Mouse (Mus musculus) liver, embryonic 16.5 days (tissue): ENCODE measurements around the gene Cspg4. TPM values are rescaled to one million over a fixed set of nuclear protein-coding genes. Genes with fewer than 3 reads are reported as not detected.
"Not testable (repeated sequence)": the region's sequence is repeated elsewhere in the genome, so short reads cannot be mapped to it uniquely, and the experiment has no call there.

Experiments
- ATAC-seq: fragments of 200-750 bp; cut with Nextera tagmentation; 2 replicates; pipeline ENCODE4 v1.8.0; 2017; ENCODE audit warnings: low read depth, mild to moderate bottlenecking, moderate number of reproducible peaks, moderate library complexity
- H3K27ac ChIP-seq: fragments of 300-500 bp; sonication (generic); 2 replicates; pipeline ENCODE4 v1.5.1; 2014; ENCODE audit warnings: mild to moderate bottlenecking, low read length
- H3K27me3 ChIP-seq: fragments of 300-500 bp; sonication (generic); 2 replicates; pipeline ENCODE4 v1.6.1; 2014; ENCODE audit warnings: low read depth, low read length, mixed read lengths; ENCODE audit not compliant: control insufficient read depth, insufficient read depth
- H3K36me3 ChIP-seq: fragments of 300-500 bp; sonication (generic); 2 replicates; pipeline ENCODE4 v1.6.1; 2014; ENCODE audit warnings: mild to moderate bottlenecking; ENCODE audit not compliant: control insufficient read depth, insufficient read depth
- H3K4me1 ChIP-seq: fragments of 300-500 bp; sonication (generic); 2 replicates; pipeline ENCODE4 v1.6.1; 2014; ENCODE audit warnings: low read depth, low read length, mixed read lengths; ENCODE audit not compliant: control insufficient read depth
- H3K4me2 ChIP-seq: fragments of 300-500 bp; sonication (generic); 2 replicates; pipeline ENCODE4 v1.6.1; 2014; ENCODE audit warnings: low read depth, low read length, mixed read lengths
- H3K4me3 ChIP-seq: fragments of 300-500 bp; sonication (generic); 2 replicates; pipeline ENCODE4 v1.5.1; 2014; ENCODE audit warnings: low read depth, mild to moderate bottlenecking, low read length
- H3K9ac ChIP-seq: fragments of 300-500 bp; sonication (generic); 2 replicates; pipeline ENCODE4 v1.6.1; 2014; ENCODE audit warnings: low read depth, low read length
- H3K9me3 ChIP-seq: fragments of 300-500 bp; sonication (generic); replicated peaks from 2 replicates; pipeline ENCODE4 v1.6.1; 2016; ENCODE audit warnings: low read length; ENCODE audit not compliant: control insufficient read depth
- WGBS: fragments of 180-500 bp; shearing (Covaris S2); extraction: QIAGEN DNeasy Blood & Tissue Kit; methylation state at CpG from one replicate; pipeline ENCODE4 v1.1.7; 2014; ENCODE audit not compliant: insufficient replicate concordance; 5-methylcytosine and 5-hydroxymethylcytosine counted together
- polyA plus RNA-seq: library from polyadenylated mRNA; unstranded; fragments of >200 nt; fragmentation: Nextera tagmentation; extraction: Ambion mirVana; gene quantifications from 2 replicates; pipeline ENCODE4 v1.2.1, GENCODE M21; 2015

Gene Cspg4
- polyA plus RNA-seq, 1 experiment from 2014 or later: 0.87 TPM

DNA sequence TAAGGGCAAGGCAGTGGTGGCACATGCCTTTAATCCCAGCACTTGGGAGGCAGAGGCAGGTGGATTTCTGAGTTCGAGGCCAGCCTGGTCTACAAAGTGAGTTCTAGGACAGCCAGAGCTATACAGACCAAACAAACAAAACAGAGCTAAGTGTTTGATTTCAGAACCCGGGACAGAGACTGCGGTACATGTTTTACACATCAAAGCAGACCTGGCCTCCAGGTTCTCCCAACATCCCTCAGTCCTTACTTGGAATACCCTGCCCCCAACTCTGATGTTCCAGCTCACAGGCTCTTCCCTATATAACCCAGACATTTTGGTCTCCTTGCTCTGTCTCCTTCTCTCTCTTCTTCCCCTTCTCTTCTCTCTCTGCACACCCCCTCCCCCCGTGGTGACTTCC, 45.2 kb downstream of the Cspg4 start:
- ATAC-seq, H3K4me1 ChIP-seq, H3K27ac ChIP-seq, H3K9me3 ChIP-seq, H3K27me3 ChIP-seq, H3K4me2 ChIP-seq, H3K4me3 ChIP-seq, H3K9ac ChIP-seq, H3K36me3 ChIP-seq: not testable (repeated sequence)
- WGBS: 29% methylated on average over 4 of the region's 4 CpGs

DNA sequence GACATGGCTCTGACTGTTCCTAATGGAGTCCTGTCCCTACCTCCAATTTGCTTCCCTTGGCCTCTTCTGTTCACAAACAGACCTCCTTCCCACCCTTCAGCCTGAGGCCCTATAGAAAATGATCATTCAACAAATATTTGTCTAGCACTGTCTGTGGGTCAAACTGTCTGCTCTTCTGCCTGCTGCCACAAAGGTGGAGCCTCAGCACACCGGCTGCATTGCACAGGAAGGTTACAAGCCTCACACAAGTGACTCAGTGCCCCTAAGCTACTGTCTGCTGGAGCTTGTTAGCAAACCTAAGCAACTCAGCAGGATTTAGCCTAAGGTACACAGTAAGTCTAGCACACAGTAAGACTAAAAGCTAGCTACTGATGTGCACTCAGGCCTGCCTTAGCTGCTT, 46.2 kb downstream of the Cspg4 start:
- H3K4me3 ChIP-seq: no peak overlapping the region
- no peak overlapping the region for H3K9ac ChIP-seq
- H3K36me3 ChIP-seq: no peaks in the 10 kb centered on the region
- WGBS: 39% methylated on average over 1 of the region's 1 CpGs
- H3K27ac ChIP-seq: no peak overlapping the region
- H3K27me3 ChIP-seq: no peaks in the 10 kb centered on the region
- H3K4me1 ChIP-seq: no peaks in the 10 kb centered on the region; the same call in 1 of the 2 replicates
- H3K9me3 ChIP-seq: no peaks in the 10 kb centered on the region
- ATAC-seq: peak; percentile 35; the same call in 1 of the 2 replicates
- H3K4me2 ChIP-seq: no peak overlapping the region

DNA sequence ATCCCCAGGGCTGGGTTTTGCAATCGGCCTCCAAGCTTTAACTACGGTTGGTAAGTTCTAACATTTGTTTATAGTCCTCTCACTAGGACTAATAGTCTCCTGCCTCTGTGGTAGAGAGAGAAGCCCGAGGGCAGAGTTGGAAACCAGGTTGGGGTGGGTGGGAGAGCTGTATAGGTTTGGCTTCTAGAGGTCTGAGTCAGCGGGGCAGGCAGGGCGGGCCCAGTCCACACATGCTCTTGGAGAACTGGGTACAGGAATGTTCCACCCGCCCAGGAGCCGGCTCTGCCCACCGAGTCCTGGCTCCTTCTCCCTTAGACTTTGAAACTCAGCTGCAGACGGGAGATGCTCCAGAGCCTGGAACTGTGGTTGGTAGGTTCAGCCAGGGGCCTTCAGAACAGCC, 49.2 kb downstream of the Cspg4 start:
- ATAC-seq: no peak
- Histone ChIP-seq H3K9ac (no peak overlapping the region), H3K27me3 (no peaks in the 10 kb centered on the region), H3K4me1 (no peaks in the 10 kb centered on the region; the same call in 1 of the 2 replicates), H3K4me3 (no peak overlapping the region), H3K4me2 (no peak overlapping the region), H3K27ac (no peak overlapping the region), H3K36me3 (no peaks in the 10 kb centered on the region), H3K9me3 (no peaks in the 10 kb centered on the region)
- WGBS: 65% methylated on average over 9 of the region's 9 CpGs

DNA sequence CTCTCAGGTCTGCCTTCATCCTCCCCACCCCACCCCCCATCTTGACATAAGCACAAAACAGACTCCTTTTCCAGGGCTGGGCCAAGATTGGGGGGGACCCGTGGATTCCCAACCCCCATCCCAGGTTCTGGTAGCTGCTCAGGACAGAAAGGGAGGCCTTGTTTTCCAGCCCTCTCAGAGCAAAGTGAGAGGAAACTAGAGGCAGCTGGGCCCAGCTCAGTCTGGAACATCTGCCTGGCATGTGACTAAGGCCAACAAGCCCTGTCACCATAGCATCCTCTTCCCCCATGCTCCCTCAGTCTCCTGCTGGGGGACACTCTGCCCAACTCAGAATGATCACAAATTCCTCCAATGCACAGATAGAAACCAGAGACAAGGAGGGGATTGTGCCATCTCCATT, 50.3 kb downstream of the Cspg4 start:
- Histone ChIP-seq H3K9ac (no peak overlapping the region), H3K4me2 (no peak overlapping the region), H3K9me3 (no peaks in the 10 kb centered on the region), H3K36me3 (no peaks in the 10 kb centered on the region), H3K4me3 (no peak overlapping the region), H3K27me3 (no peaks in the 10 kb centered on the region), H3K4me1 (no peaks in the 10 kb centered on the region), H3K27ac (no peak overlapping the region)
- no peak for ATAC-seq
- 80% methylated on average over 1 of the region's 1 CpGs for WGBS

DNA sequence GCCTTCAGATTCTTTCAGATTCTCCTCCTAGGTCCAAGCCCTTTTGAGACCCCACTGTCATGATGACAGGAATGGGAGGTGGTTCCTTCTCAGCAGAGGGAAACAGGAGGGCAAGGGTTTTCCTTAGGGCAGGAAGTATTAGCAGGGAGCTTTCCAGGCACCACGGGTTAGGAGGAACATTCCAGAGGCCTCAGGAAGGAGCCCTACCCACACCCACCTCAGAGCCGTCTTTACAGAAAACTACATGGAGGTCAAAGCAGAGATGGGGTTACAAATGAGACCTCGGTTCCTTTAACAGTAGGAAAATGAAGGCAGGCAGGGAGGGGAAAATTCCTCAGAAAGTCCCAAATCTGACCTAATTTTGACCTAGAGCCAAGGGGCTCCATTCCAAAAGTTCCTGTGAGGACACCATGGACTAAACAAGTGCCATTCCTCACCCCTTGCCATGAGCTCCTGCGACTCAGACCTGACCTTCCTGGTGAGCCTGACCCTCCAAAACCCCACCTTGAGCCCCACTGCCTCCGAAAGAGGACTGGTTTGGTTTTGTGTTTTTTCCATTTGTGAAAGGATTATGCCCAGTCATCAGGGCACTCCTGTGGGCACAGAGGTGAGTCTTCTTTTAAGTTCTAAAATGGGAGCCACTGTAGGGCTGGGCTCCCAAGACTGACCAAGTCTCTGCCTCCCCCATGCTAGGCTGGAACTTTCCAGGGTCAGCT, 51.0 kb downstream of the Cspg4 start:
- H3K27ac ChIP-seq: no peak overlapping the region
- no peak overlapping the region for H3K4me2 ChIP-seq
- H3K9me3 ChIP-seq: no peaks in the 10 kb centered on the region
- no peaks in the 10 kb centered on the region for H3K27me3 ChIP-seq
- ATAC-seq: no peak
- H3K9ac ChIP-seq: no peak overlapping the region
- no peaks in the 10 kb centered on the region for H3K36me3 ChIP-seq
- 53% methylated on average over 5 of the region's 5 CpGs for WGBS
- no peaks in the 10 kb centered on the region for H3K4me1 ChIP-seq
- no peak overlapping the region for H3K4me3 ChIP-seq

DNA sequence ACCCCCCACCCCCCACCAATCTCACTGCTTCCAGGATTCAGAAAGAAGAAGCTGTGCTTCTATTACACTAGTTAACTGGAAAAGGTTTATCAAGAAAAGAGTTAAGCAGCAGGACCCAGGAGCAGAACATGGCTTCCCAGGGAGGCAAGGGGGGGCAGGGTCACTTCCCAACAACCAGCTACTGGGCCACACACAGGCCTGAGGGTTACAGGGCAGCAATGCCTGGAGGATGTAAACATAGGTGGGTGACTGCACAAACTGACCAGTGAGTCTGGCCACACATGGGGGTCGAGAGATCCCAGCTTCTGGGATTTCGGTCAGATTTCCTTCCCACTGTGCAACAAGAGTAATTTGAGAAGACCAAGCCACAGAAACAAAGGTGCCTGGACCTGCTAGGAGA, 52.3 kb downstream of the Cspg4 start:
- WGBS: 62% methylated on average over 2 of the region's 2 CpGs

DNA sequence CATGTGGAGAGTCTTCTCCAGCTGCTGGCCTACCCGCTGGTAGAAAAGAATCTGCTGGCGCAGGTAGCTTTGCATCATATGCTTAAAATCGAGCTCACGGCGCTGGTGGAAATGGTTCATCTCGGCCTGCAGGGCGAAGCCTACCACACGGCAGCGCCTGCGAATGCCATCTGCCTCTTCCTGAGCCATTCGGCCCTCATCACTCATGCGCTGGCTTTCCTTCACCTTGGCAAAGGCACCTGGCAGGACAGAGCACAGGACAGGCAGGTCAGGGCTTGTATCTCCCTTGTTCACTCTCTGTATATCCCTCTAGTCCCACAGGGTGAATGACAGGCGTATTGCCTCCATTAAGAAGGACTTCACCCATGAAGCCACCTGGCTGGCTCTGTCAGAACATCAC, 53.6 kb downstream of the Cspg4 start:
- WGBS: 81% methylated on average over 13 of the region's 13 CpGs
- H3K4me1 ChIP-seq: no peaks in the 10 kb centered on the region
- no peak for ATAC-seq
- no peak overlapping the region for H3K27ac ChIP-seq
- no peak overlapping the region for H3K4me3 ChIP-seq
- no peaks in the 10 kb centered on the region for H3K9me3 ChIP-seq
- H3K36me3 ChIP-seq: 0 out of 2 replicates have a peak, but pooled peaks cover 5% of the 10 kb centered on the region
- H3K4me2 ChIP-seq: no peak overlapping the region
- H3K27me3 ChIP-seq: no peaks in the 10 kb centered on the region
- no peak overlapping the region for H3K9ac ChIP-seq

More for the DNA sequence above, 52.3 kb downstream of the Cspg4 start:
- Histone ChIP-seq H3K4me2 (no peak overlapping the region), H3K27ac (no peak overlapping the region), H3K4me3 (no peak overlapping the region), H3K27me3 (no peaks in the 10 kb centered on the region), H3K36me3 (0 out of 2 replicates have a peak, but pooled peaks cover 5% of the 10 kb centered on the region), H3K9ac (no peak overlapping the region), H3K4me1 (no peaks in the 10 kb centered on the region), H3K9me3 (no peaks in the 10 kb centered on the region)
- no peak for ATAC-seq

DNA sequence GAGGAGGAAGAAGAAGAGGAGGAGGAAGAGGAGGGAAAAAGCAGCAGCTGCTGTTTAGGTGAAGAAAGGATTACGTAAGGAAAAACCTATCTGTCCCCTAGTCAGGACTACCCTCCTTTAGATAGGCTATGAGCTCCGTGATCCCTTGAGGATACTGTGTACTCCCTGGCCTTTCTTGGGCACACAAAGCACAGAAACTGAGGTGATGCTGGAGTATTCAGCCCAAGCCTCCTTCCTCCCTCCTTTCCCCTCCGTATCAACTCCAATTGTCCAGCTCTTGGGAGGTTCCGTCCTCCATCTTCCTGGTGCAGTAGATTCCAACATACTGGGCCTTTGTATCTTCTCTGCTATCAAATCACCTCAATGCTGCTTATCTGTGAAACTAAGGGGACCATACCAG, 57.9 kb downstream of the Cspg4 start:
- H3K4me3 ChIP-seq: no peak overlapping the region
- no peak overlapping the region for H3K27ac ChIP-seq
- no peaks in the 10 kb centered on the region for H3K9me3 ChIP-seq
- H3K4me1 ChIP-seq: peaks cover 12% of the 10 kb centered on the region
- H3K36me3 ChIP-seq: 0 out of 2 replicates have a peak, but pooled peaks cover 5% of the 10 kb centered on the region
- H3K27me3 ChIP-seq: peaks cover 8% of the 10 kb centered on the region
- WGBS: 72% methylated on average over 4 of the region's 4 CpGs
- no peak for ATAC-seq
- no peak overlapping the region for H3K9ac ChIP-seq
- no peak overlapping the region for H3K4me2 ChIP-seq

DNA sequence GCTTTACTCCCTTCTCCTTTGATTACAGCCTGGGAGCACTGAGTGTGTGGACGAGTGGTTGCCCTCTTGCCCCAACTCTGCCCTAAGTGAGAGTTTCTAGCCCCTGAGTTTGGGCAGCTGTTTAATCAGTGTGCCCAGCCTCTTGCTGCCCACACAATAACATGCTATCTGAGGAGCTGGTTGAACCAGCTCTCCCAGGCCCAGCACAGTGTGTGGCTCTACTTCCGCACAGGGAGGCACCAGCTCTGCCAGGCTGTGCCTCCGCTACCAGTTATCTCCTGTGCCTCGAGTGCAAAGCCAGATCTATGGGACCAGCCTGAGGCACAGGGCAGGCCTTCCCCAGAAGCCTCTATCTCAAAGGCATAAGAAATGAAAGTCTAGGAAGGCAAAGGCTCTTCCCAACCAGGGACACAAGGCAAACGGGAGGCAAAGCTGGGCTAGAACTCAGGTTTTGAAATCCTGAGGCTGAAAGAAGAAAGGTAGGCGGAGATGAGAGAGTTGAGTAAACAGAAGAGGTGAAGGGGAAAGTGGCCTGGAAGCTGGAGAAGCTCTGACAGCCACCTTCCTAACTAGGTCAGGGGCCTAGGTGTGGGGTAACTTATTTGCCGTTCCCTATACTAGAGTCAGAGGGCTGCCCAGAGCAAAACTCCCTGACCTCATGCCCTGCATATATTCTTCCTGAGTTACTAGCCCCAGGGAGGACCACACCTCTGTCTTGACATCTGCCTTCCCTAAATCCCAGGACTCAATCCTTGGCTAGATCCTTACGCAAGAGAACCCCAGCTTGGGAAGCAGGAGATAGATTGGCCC, 59.2 kb downstream of the Cspg4 start:
- Histone ChIP-seq H3K4me2 (peak overlapping the region; percentile 84), H3K36me3 (0 out of 2 replicates have a peak, but pooled peaks cover 5% of the 10 kb centered on the region), H3K27ac (peak overlapping the region; percentile 48), H3K27me3 (peaks cover 19% of the 10 kb centered on the region), H3K4me3 (peak overlapping the region; percentile 26), H3K9ac (peak overlapping the region; percentile 28; the same call in 1 of the 2 replicates), H3K4me1 (peaks cover 19% of the 10 kb centered on the region), H3K9me3 (no peaks in the 10 kb centered on the region)
- peak; percentile 49 for ATAC-seq
- WGBS: 52% methylated on average over 8 of the region's 8 CpGs
